In genomic region chr14:78273571-78273970, GRCm38 (mm10) we compare ENCODE assay signal across 8 mouse cellular contexts. TPM values are rescaled to one million over a fixed set of nuclear protein-coding genes. Genes with fewer than 3 reads are reported as not detected.
DNase-seq lines count a peak whose midpoint lies in the region.

No protein-coding gene starts in this region.

- peak; percentile 33 to 38 for DNase-seq in cerebellum, postnatal 36 days
- no peak for DNase-seq in cerebellum, adult 9-11 months
- DNase-seq in ovary, postnatal 36 days (ENCODE audit: low spot score), result peak; percentile 59
- no peak for DNase-seq in ovary, postnatal 10 days (ENCODE audit: low spot score)
- peak; percentile 14 for DNase-seq in c-Kit-positive CD71-positive TER-119-negative erythroid progenitor cells, embryonic 14.5 days (ENCODE audit: low read depth)
- peak; percentile 51 to 54 for DNase-seq in layer of hippocampus, postnatal 10 days (ENCODE audit: low spot score in 2 of 2)
- DNase-seq in naive thymus-derived CD4-positive, alpha-beta T cell, adult 2 months (ENCODE audit: low read depth), result peak; percentile 72
- peak; percentile 89 for DNase-seq in thymus, postnatal 4 days

RNA-seq across cellular contexts. Expression of gene Tnfsf11, which starts 34.3 kb away (rescaled TPM):
- under 1 TPM in 1 of 2 experiments, not detected in 1; 0.13 TPM for total RNA-seq in layer of hippocampus, postnatal 10 days (2021)

Comparison
In these comparisons a context has a peak if more than half of its experiments do, and no peak if none do; other contexts are left out.
1. DNase-seq: peak in cerebellum, postnatal 36 days (2 of 2), ovary, postnatal 36 days (single experiment), c-Kit-positive CD71-positive TER-119-negative erythroid progenitor cells, embryonic 14.5 days (single experiment), layer of hippocampus, postnatal 10 days (2 of 2), naive thymus-derived CD4-positive, alpha-beta T cell, adult 2 months (single experiment) and thymus, postnatal 4 days (single experiment); none in cerebellum, adult 9-11 months (single experiment) and ovary, postnatal 10 days (single experiment).